Mouse (Mus musculus) limb, embryonic 12.5 days (tissue): Measurements from ENCODE around the gene Hap1. TPM values are rescaled to one million over a fixed set of nuclear protein-coding genes. Genes with fewer than 3 reads are reported as not detected.
A peak's percentile ranks its signal among the peaks of the same experiment; 100 is the strongest.
"Not testable (repeated sequence)": the region's sequence is repeated elsewhere in the genome, so short reads cannot be mapped to it uniquely, and the experiment has no call there.

ENCODE experiments used
- ATAC-seq: fragments of 200-750 bp; cut with Nextera tagmentation; 2 replicates; pipeline ENCODE4 v1.8.0; 2017; ENCODE audit warnings: low read depth, moderate TSS enrichment; ENCODE audit not compliant: insufficient number of reproducible peaks, insufficient read depth, low FRiP score, low TSS enrichment
- H3K27ac ChIP-seq: fragments of 300-500 bp; sonication (generic); 2 replicates; pipeline ENCODE4 v1.5.1; 2016; ENCODE audit warnings: mild to moderate bottlenecking, moderate library complexity
- H3K27me3 ChIP-seq: fragments of 300-500 bp; sonication (generic); 2 replicates; pipeline ENCODE4 v1.6.1; 2016; ENCODE audit warnings: mild to moderate bottlenecking, moderate library complexity
- H3K36me3 ChIP-seq: fragments of 300-500 bp; sonication (generic); 2 replicates; pipeline ENCODE4 v1.6.1; 2016; ENCODE audit warnings: mild to moderate bottlenecking, moderate library complexity
- H3K4me1 ChIP-seq: fragments of 300-500 bp; sonication (generic); replicated peaks from 2 replicates; pipeline ENCODE4 v1.6.1; 2016
- H3K4me2 ChIP-seq: fragments of 300-500 bp; sonication (generic); 2 replicates; pipeline ENCODE4 v1.6.1; 2016; ENCODE audit warnings: mild to moderate bottlenecking, moderate library complexity
- H3K4me3 ChIP-seq: fragments of 300-500 bp; sonication (generic); replicated peaks from 2 replicates; pipeline ENCODE4 v1.5.1; 2016; ENCODE audit warnings: mild to moderate bottlenecking
- H3K9ac ChIP-seq: fragments of 300-500 bp; sonication (generic); replicated peaks from 2 replicates; pipeline ENCODE4 v1.6.1; 2016; ENCODE audit warnings: mild to moderate bottlenecking, moderate library complexity
- H3K9me3 ChIP-seq: fragments of 300-500 bp; sonication (generic); 2 replicates; pipeline ENCODE4 v1.6.1; 2016; ENCODE audit warnings: mild to moderate bottlenecking, moderate library complexity
- WGBS: fragments of 180-500 bp; shearing (Covaris S2); methylation state at CpG from one replicate; pipeline ENCODE4 v1.1.7; 2016; 5-methylcytosine and 5-hydroxymethylcytosine counted together
- polyA plus RNA-seq: library from polyadenylated mRNA; unstranded; fragments of >200 nt; fragmentation: Nextera tagmentation; extraction: Ambion mirVana; gene quantifications from 2 replicates; pipeline ENCODE4 v1.2.1, GENCODE M21; 2016

Hap1 gene
- polyA plus RNA-seq, 1 experiment from 2014 or later, result 1.5 TPM

- Histone ChIP-seq H3K9ac (no peak overlapping the region), H3K4me3 (no peak overlapping the region), H3K27me3 (no peaks in the 10 kb centered on the region), H3K9me3 (no peaks in the 10 kb centered on the region), H3K4me2 (no peak overlapping the region), H3K4me1 (0 out of 2 replicates have a peak, but pooled peaks cover 6% of the 10 kb centered on the region), H3K27ac (no peak overlapping the region), H3K36me3 (peaks cover 21% of the 10 kb centered on the region)
- WGBS, result 68% methylated on average over 3 of the region's 3 CpGs
- ATAC-seq, result no peak
These were observed 33.2 kb downstream of the Hap1 start for GRCm38 (mm10) chr11:100322591-100323258.

- not testable (repeated sequence) for H3K9ac ChIP-seq, H3K27me3 ChIP-seq, H3K4me3 ChIP-seq, ATAC-seq, H3K9me3 ChIP-seq, H3K4me2 ChIP-seq, H3K27ac ChIP-seq, H3K4me1 ChIP-seq
- 83% methylated on average over 7 of the region's 7 CpGs for WGBS
- H3K36me3 ChIP-seq, result peaks cover 21% of the 10 kb centered on the region
These were observed 34.2 kb downstream of the Hap1 start for GRCm38 (mm10) chr11:100321479-100322305.

- Histone ChIP-seq H3K4me2 (peak overlapping the region; percentile 81), H3K9ac (peak overlapping the region; percentile 96), H3K36me3 (peaks cover 21% of the 10 kb centered on the region), H3K27ac (peak overlapping the region; percentile 97; the same call in 1 of the 2 replicates), H3K4me3 (peak overlapping the region; percentile 83)
- not testable (repeated sequence) for ATAC-seq, H3K9me3 ChIP-seq, H3K4me1 ChIP-seq, H3K27me3 ChIP-seq
- 21% methylated on average over 11 of the region's 11 CpGs for WGBS
These were observed 35.1 kb downstream of the Hap1 start for GRCm38 (mm10) chr11:100320701-100321410.

GRCm38 (mm10) chr11:100320172-100320630 lies 35.7 kb downstream of the Hap1 start:
- peak overlapping the region; percentile 81 for H3K4me2 ChIP-seq
- H3K27ac ChIP-seq, result peak overlapping the region; percentile 97
- H3K4me1 ChIP-seq, result 0 out of 2 replicates have a peak, but pooled peaks cover 6% of the 10 kb centered on the region
- H3K36me3 ChIP-seq, result peaks cover 21% of the 10 kb centered on the region
- peak overlapping the region; percentile 83 for H3K4me3 ChIP-seq
- no peaks in the 10 kb centered on the region for H3K27me3 ChIP-seq
- ATAC-seq, result peak; percentile 77
- WGBS, result under 1% methylated on average over 40 of the region's 40 CpGs
- H3K9ac ChIP-seq, result peak overlapping the region; percentile 96
- H3K9me3 ChIP-seq, result no peaks in the 10 kb centered on the region

GRCm38 (mm10) chr11:100319492-100320171 lies 36.3 kb downstream of the Hap1 start, which contains the start of gene Eif1:
TSS of gene Eif1 (plus strand) at chr11:100319885.
- H3K9ac ChIP-seq, result peak within 1 kb of the TSS; percentile 96
- H3K27me3 ChIP-seq, result no peaks in the 10 kb centered on the region
- peaks cover 21% of the 10 kb centered on the region for H3K36me3 ChIP-seq
- H3K4me3 ChIP-seq, result peak within 1 kb of the TSS; percentile 83
- H3K4me1 ChIP-seq, result 0 out of 2 replicates have a peak, but pooled peaks cover 6% of the 10 kb centered on the region
- peak within 1 kb of the TSS; percentile 81 for H3K4me2 ChIP-seq
- ATAC-seq, result peak; percentile 88
- H3K27ac ChIP-seq, result peak within 1 kb of the TSS; percentile 97
- no peaks in the 10 kb centered on the region for H3K9me3 ChIP-seq
- under 1% methylated on average over 58 of the region's 58 CpGs for WGBS

- Histone ChIP-seq H3K27ac (no peak overlapping the region; the same call in 1 of the 2 replicates), H3K4me1 (0 out of 2 replicates have a peak, but pooled peaks cover 6% of the 10 kb centered on the region), H3K4me2 (peak overlapping the region; percentile 55), H3K36me3 (peaks cover 21% of the 10 kb centered on the region), H3K9ac (no peak overlapping the region), H3K27me3 (no peaks in the 10 kb centered on the region), H3K4me3 (peak overlapping the region; percentile 83), H3K9me3 (no peaks in the 10 kb centered on the region)
- no peak for ATAC-seq
- 90% methylated on average over 10 of the region's 10 CpGs for WGBS
These were observed 37.1 kb downstream of the Hap1 start for GRCm38 (mm10) chr11:100318529-100319451.

- 0 out of 2 replicates have a peak, but pooled peaks cover 6% of the 10 kb centered on the region for H3K4me1 ChIP-seq
- 48% methylated on average over 6 of the region's 6 CpGs for WGBS
- peaks cover 21% of the 10 kb centered on the region for H3K36me3 ChIP-seq
- no peaks in the 10 kb centered on the region for H3K9me3 ChIP-seq
- H3K27ac ChIP-seq, result no peak overlapping the region
- no peak overlapping the region for H3K9ac ChIP-seq
- H3K27me3 ChIP-seq, result no peaks in the 10 kb centered on the region
- H3K4me2 ChIP-seq, result no peak overlapping the region
- no peak for ATAC-seq
- H3K4me3 ChIP-seq, result no peak overlapping the region
These were observed 38.0 kb downstream of the Hap1 start for GRCm38 (mm10) chr11:100317826-100318380.

- H3K4me1 ChIP-seq, result no peaks in the 10 kb centered on the region
- H3K4me3 ChIP-seq, result no peak overlapping the region
- whole genome bisulfite sequencing, result 89% methylated on average over 5 of the region's 5 CpGs
- H3K36me3 ChIP-seq, result no peaks in the 10 kb centered on the region
- no peaks in the 10 kb centered on the region for H3K27me3 ChIP-seq
- H3K4me2 ChIP-seq, result no peak overlapping the region
- H3K9ac ChIP-seq, result no peak overlapping the region
- no peak for ATAC-seq
- H3K9me3 ChIP-seq, result no peaks in the 10 kb centered on the region
- no peak overlapping the region for H3K27ac ChIP-seq
These were observed 40.5 kb downstream of the Hap1 start for GRCm38 (mm10) chr11:100315439-100315838.

- H3K4me2 ChIP-seq, result no peak overlapping the region
- no peak overlapping the region for H3K27ac ChIP-seq
- no peaks in the 10 kb centered on the region for H3K4me1 ChIP-seq
- 87% methylated on average over 6 of the region's 6 CpGs for WGBS
- ATAC-seq, result no peak
- H3K27me3 ChIP-seq, result no peaks in the 10 kb centered on the region
- H3K4me3 ChIP-seq, result no peak overlapping the region
- no peaks in the 10 kb centered on the region for H3K36me3 ChIP-seq
- no peak overlapping the region for H3K9ac ChIP-seq
- no peaks in the 10 kb centered on the region for H3K9me3 ChIP-seq
These were observed 42.5 kb downstream of the Hap1 start for GRCm38 (mm10) chr11:100313424-100313823.
